Comparison of ENCODE assay signal across 8 mouse cellular contexts in genomic region chr12:111936706-111937550, GRCm38 (mm10). TPM values are rescaled to one million over a fixed set of nuclear protein-coding genes. Genes with fewer than 3 reads are reported as not detected.
DNase-seq lines count a peak whose midpoint lies in the region.

No protein-coding gene starts in this region.

- peak; percentile 66 for DNase-seq in adrenal gland, postnatal 10 days
- no peak for DNase-seq in adrenal gland, adult 2 months
- DNase-seq in urinary bladder, adult 18-20 months (ENCODE audit: low spot score in 2 of 2), result peak; percentile 51 to 54
- no peak for DNase-seq in urinary bladder, postnatal 10 days (ENCODE audit: low spot score)
- peak; percentile 94 for DNase-seq in kidney, postnatal 10 days
- DNase-seq in lung, postnatal 25 days (ENCODE audit: low spot score), result peak; percentile 90
- no peak for DNase-seq in thymus, adult 18-20 months
- no peak for DNase-seq in gastrocnemius, postnatal 4 days (ENCODE audit: low spot score in 2 of 2)

RNA-seq across cellular contexts. Expression of gene Ppp1r13b, which starts 29.0 kb away (rescaled TPM):
- 10 to 100 TPM; 20.4 to 21.8 TPM for total RNA-seq in adrenal gland, postnatal 10 days (2021)
- total RNA-seq in adrenal gland, adult 2 months (2021), result 10 to 100 TPM; 13.8 to 15.9 TPM
- polyA plus RNA-seq in adrenal gland, adult 2 months (2012; rRNA removed), result 5.9 and 6.6 TPM in 2 replicates
- total RNA-seq in gastrocnemius, postnatal 4 days (2021), result 10 to 100 TPM; 13.1 to 15.8 TPM

RNA-seq across cellular contexts. Expression of gene Atp5mpl, which starts 29.8 kb away (rescaled TPM):
- 100 to 1,000 TPM; 673 to 781 TPM for total RNA-seq in adrenal gland, postnatal 10 days (2021)
- 100 to 1,000 TPM; 274 to 451 TPM for total RNA-seq in adrenal gland, adult 2 months (2021)
- 3.2 and 6.1 TPM in 2 replicates for polyA plus RNA-seq in adrenal gland, adult 2 months (2012; rRNA removed)
- total RNA-seq in gastrocnemius, postnatal 4 days (2021), result 100 to 1,000 TPM; 830 to 852 TPM

RNA-seq across cellular contexts. Expression of gene Tdrd9, which starts 34.4 kb away (rescaled TPM):
- under 1 TPM; 0.39 to 0.66 TPM for total RNA-seq in adrenal gland, postnatal 10 days (2021)
- total RNA-seq in adrenal gland, adult 2 months (2021), result under 1 TPM in 1 of 2 experiments, not detected in 1; 0.07 TPM
- 0.06 TPM in 1 of 2 replicates, not detected in the other for polyA plus RNA-seq in adrenal gland, adult 2 months (2012; rRNA removed)
- total RNA-seq in gastrocnemius, postnatal 4 days (2021), result under 1 TPM; 0.44 to 0.49 TPM

RNA-seq across cellular contexts. Expression of gene Rd3l, which starts 44.2 kb away (rescaled TPM):
- total RNA-seq in adrenal gland, postnatal 10 days (2021), result not detected
- total RNA-seq in adrenal gland, adult 2 months (2021), result not detected
- not detected in 2 replicates for polyA plus RNA-seq in adrenal gland, adult 2 months (2012; rRNA removed)
- total RNA-seq in gastrocnemius, postnatal 4 days (2021), result not detected

Comparison
In these comparisons a context has a peak if more than half of its experiments do, and no peak if none do; other contexts are left out.
1. DNase-seq: peak in adrenal gland, postnatal 10 days (single experiment), urinary bladder, adult 18-20 months (2 of 2), kidney, postnatal 10 days (single experiment) and lung, postnatal 25 days (single experiment); none in adrenal gland, adult 2 months (single experiment), urinary bladder, postnatal 10 days (single experiment), thymus, adult 18-20 months (0 of 2) and gastrocnemius, postnatal 4 days (0 of 2).